Mouse (Mus musculus) bone marrow, adult 2 months (tissue): ENCODE measurements at regions not wholly inside any gene's neighbourhood (a gene's known extent, or its start where the extent isn't known, plus 50 kb on each side); places are given as distances from the start of the nearest gene placed in this dataset.

Source experiments
- H3K27ac ChIP-seq: fragments of 200-500 bp; 2 replicates; pipeline ENCODE4 v1.5.1; 2012; ENCODE audit warnings: low read depth, mild to moderate bottlenecking, control low read depth, inconsistent platforms, low read length; ENCODE audit not compliant: control insufficient read depth, poor library complexity, insufficient read depth
- H3K4me1 ChIP-seq: fragments of 200-500 bp; 2 replicates; pipeline ENCODE4 v1.6.1; 2011; ENCODE audit warnings: low read length; ENCODE audit not compliant: control insufficient read depth, insufficient read depth
- H3K4me3 ChIP-seq: fragments of 200-500 bp; replicated peaks from 2 replicates; pipeline ENCODE3; 2011; ENCODE audit warnings: mild to moderate bottlenecking, low read depth, low read length, control low read depth; ENCODE audit not compliant: control insufficient read depth
- CTCF ChIP-seq: fragments of 200-500 bp; IDR thresholded peaks from 2 replicates; pipeline ENCODE4 v1.5.1; 2011; ENCODE audit warnings: low read length, control low read depth; ENCODE audit not compliant: control insufficient read depth, insufficient read depth
- POLR2A ChIP-seq: fragments of 200-500 bp; IDR thresholded peaks from 2 replicates; pipeline ENCODE4 v1.6.1; 2011; ENCODE audit warnings: low read depth, mild to moderate bottlenecking, control low read depth, low read length, borderline replicate concordance; ENCODE audit not compliant: control insufficient read depth
- WGBS: fragments of 180-500 bp; shearing (Covaris S2); methylation state at CpG from one replicate; pipeline ENCODE4 v1.1.7; 2018; 5-methylcytosine and 5-hydroxymethylcytosine counted together

- Histone ChIP-seq H3K4me1 (no peaks in the 10 kb centered on the region), H3K27ac (no peak overlapping the region), H3K4me3 (no peak overlapping the region)
- TF ChIP-seq POLR2A (no peak), CTCF (no peak)
- 73% methylated on average over 17 of the region's 17 CpGs for WGBS
Measured at GRCm38 (mm10) chr17:64901721-64902623, 66.1 kb upstream of the 4930583I09Rik start.

DNA sequence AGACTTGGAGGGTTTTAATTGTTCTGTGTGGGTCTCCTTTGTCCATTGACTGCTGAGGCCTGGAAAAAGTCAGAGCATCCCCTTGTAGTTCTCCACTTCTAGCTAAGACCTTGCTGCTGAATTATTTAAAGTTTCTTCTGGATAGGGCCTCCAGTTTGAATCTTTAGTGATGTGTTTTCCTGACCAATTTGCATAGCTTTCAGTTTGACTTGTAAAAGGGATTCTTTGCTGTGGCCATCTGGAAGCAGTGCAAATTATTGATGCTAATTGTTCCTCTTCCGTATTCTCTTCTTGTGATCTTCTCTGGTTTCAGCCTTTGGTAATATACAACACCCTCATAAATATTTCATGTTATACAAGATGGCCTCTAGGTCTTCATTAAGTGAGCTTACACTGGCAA lies 61.6 kb upstream of the 4930583I09Rik start:
- H3K4me3 ChIP-seq, result no peak overlapping the region
- TF ChIP-seq CTCF (no peak), POLR2A (no peak)
- no peak overlapping the region for H3K27ac ChIP-seq
- no peaks in the 10 kb centered on the region for H3K4me1 ChIP-seq
- 86% methylated on average over 1 of the region's 1 CpGs for WGBS

GRCm38 (mm10) chr17:64895886-64896285 lies 60.0 kb upstream of the 4930583I09Rik start:
- Histone ChIP-seq H3K27ac (no peak overlapping the region), H3K4me3 (no peak overlapping the region), H3K4me1 (no peaks in the 10 kb centered on the region)
- TF ChIP-seq POLR2A (no peak), CTCF (no peak)
- WGBS, result 90% methylated on average over 10 of the region's 10 CpGs

GRCm38 (mm10) chr17:64895466-64895865 lies 59.6 kb upstream of the 4930583I09Rik start:
- TF ChIP-seq CTCF (no peak), POLR2A (no peak)
- Histone ChIP-seq H3K27ac (no peak overlapping the region), H3K4me1 (no peaks in the 10 kb centered on the region), H3K4me3 (no peak overlapping the region)
- WGBS, result 75% methylated on average over 10 of the region's 10 CpGs

GRCm38 (mm10) chr17:64893182-64893902 lies 57.5 kb upstream of the 4930583I09Rik start:
- no peak overlapping the region for H3K27ac ChIP-seq
- no peak for TF ChIP-seq CTCF
- no peak for TF ChIP-seq POLR2A
- 48% methylated on average over 7 of the region's 7 CpGs for WGBS
- no peaks in the 10 kb centered on the region for H3K4me1 ChIP-seq
- H3K4me3 ChIP-seq, result no peak overlapping the region
